Mouse (Mus musculus) hindbrain, embryonic 15.5 days (tissue): ENCODE measurements around the gene Urm1. TPM values are rescaled to one million over a fixed set of nuclear protein-coding genes. Genes with fewer than 3 reads are reported as not detected.
"Not testable (repeated sequence)": the region's sequence is repeated elsewhere in the genome, so short reads cannot be mapped to it uniquely, and the experiment has no call there.

Source experiments
- ATAC-seq: fragments of 200-750 bp; cut with Nextera tagmentation; 2 replicates; pipeline ENCODE4 v1.8.0; 2017; ENCODE audit warnings: low read depth, moderate number of reproducible peaks, moderate TSS enrichment; ENCODE audit not compliant: low FRiP score
- H3K27ac ChIP-seq: fragments of 300-500 bp; sonication (generic); replicated peaks from 2 replicates; pipeline ENCODE4 v1.5.1; 2015; ENCODE audit warnings: mild to moderate bottlenecking, inconsistent platforms
- H3K27me3 ChIP-seq: fragments of 300-500 bp; sonication (generic); 2 replicates; pipeline ENCODE4 v1.6.1; 2015; ENCODE audit warnings: control low read depth, inconsistent platforms
- H3K36me3 ChIP-seq: fragments of 300-500 bp; sonication (generic); 2 replicates; pipeline ENCODE4 v1.6.1; 2015; ENCODE audit warnings: control low read depth, inconsistent platforms
- H3K4me1 ChIP-seq: fragments of 300-500 bp; sonication (generic); replicated peaks from 2 replicates; pipeline ENCODE4 v1.6.1; 2015; ENCODE audit warnings: control low read depth, inconsistent platforms
- H3K4me2 ChIP-seq: fragments of 300-500 bp; sonication (generic); 2 replicates; pipeline ENCODE4 v1.6.1; 2015; ENCODE audit warnings: moderate library complexity, mild to moderate bottlenecking, inconsistent platforms
- H3K4me3 ChIP-seq: fragments of 300-500 bp; sonication (generic); 2 replicates; pipeline ENCODE4 v1.5.1; 2015; ENCODE audit warnings: mild to moderate bottlenecking, inconsistent platforms
- H3K9ac ChIP-seq: fragments of 300-500 bp; sonication (generic); 2 replicates; pipeline ENCODE4 v1.6.1; 2015; ENCODE audit warnings: inconsistent platforms
- H3K9me3 ChIP-seq: fragments of 300-500 bp; sonication (generic); 2 replicates; pipeline ENCODE4 v1.6.1; 2016; ENCODE audit warnings: control low read depth, inconsistent platforms
- WGBS: fragments of 180-500 bp; shearing (Covaris S2); methylation state at CpG from one replicate; pipeline ENCODE4 v1.1.7; 2015; 5-methylcytosine and 5-hydroxymethylcytosine counted together
- microRNA-seq: library from miRNA; unstranded; fragments of <30 nt; microRNA quantifications from one replicate; pipeline ENCODE4, GENCODE M21; 2016
- polyA plus RNA-seq: library from polyadenylated mRNA; unstranded; fragments of >200 nt; fragmentation: Nextera tagmentation; extraction: Ambion mirVana; gene quantifications from 2 replicates; pipeline ENCODE4 v1.2.1, GENCODE M21; 2015

Gene Urm1
- polyA plus RNA-seq, 1 experiment from 2014 or later: 25.8 TPM

- 36% methylated on average over 4 of the region's 4 CpGs for WGBS
- no peaks in the 10 kb centered on the region for H3K27me3 ChIP-seq
- peak; percentile 38; the same call in 1 of the 2 replicates for ATAC-seq
- H3K4me3 ChIP-seq: no peak overlapping the region
- no peaks in the 10 kb centered on the region for H3K9me3 ChIP-seq
- no peak overlapping the region for H3K4me2 ChIP-seq
- peaks cover 5% of the 10 kb centered on the region; the same call in 1 of the 2 replicates for H3K4me1 ChIP-seq
- H3K36me3 ChIP-seq: peaks cover 14% of the 10 kb centered on the region; the same call in 1 of the 2 replicates
- no peak overlapping the region for H3K27ac ChIP-seq
- no peak overlapping the region for H3K9ac ChIP-seq
These were observed 58.2 kb downstream of the Urm1 start for GRCm38 (mm10) chr2:29878061-29878460.

- WGBS: 77% methylated on average over 8 of the region's 8 CpGs
These were observed 59.3 kb downstream of the Urm1 start for GRCm38 (mm10) chr2:29879191-29879590.

GRCm38 (mm10) chr2:29879964-29880830 lies 60.3 kb downstream of the Urm1 start:
- 81% methylated on average over 17 of the region's 17 CpGs for WGBS
- no peaks in the 10 kb centered on the region for H3K27me3 ChIP-seq
- H3K4me1 ChIP-seq: peaks cover 5% of the 10 kb centered on the region; the same call in 1 of the 2 replicates
- H3K4me2 ChIP-seq: no peak overlapping the region
- no peaks in the 10 kb centered on the region for H3K9me3 ChIP-seq
- no peak for ATAC-seq
- H3K36me3 ChIP-seq: peaks cover 14% of the 10 kb centered on the region; the same call in 1 of the 2 replicates
- no peak overlapping the region for H3K9ac ChIP-seq
- no peak overlapping the region for H3K4me3 ChIP-seq
- no peak overlapping the region for H3K27ac ChIP-seq

More at GRCm38 (mm10) chr2:29879191-29879590, 59.3 kb downstream of the Urm1 start:
- Histone ChIP-seq H3K27me3 (no peaks in the 10 kb centered on the region), H3K9me3 (no peaks in the 10 kb centered on the region), H3K36me3 (peaks cover 14% of the 10 kb centered on the region; the same call in 1 of the 2 replicates), H3K4me2 (no peak overlapping the region), H3K4me3 (no peak overlapping the region), H3K9ac (no peak overlapping the region), H3K4me1 (peaks cover 5% of the 10 kb centered on the region; the same call in 1 of the 2 replicates), H3K27ac (no peak overlapping the region)
- ATAC-seq: no peak

DNA sequence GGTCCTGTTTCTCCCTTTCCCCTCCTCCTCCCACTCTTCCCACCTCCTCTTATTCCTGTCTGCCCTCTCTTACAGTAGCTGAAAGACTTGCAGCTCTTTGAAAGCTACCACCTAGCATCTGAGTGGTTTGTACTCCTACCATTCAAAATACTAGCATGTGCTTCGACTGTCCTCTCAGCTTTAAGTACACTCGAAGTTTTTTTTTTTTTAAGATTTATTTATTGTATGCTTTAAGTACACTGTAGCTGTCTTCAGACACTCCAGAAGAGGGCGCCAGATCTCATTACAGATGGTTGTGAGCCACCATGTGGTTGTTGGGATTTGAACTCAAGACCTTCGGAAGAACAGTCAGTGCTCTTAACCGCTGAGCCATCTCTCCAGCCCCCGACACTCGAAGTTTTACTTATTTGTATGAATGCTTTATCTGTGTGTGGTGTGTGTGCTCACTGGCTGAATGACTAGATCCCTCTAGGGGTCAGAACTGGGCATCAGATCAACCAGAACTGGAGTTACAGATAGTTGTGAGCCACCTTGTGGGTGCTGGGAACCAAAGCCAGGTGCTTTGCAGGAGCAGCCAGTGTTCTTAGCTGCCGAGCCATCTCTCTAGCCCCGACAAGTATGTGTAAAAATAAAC lies 66.9 kb downstream of the Urm1 start:
- not testable (repeated sequence) for H3K9ac ChIP-seq, H3K27me3 ChIP-seq, H3K9me3 ChIP-seq, H3K4me2 ChIP-seq, ATAC-seq, H3K4me3 ChIP-seq, H3K27ac ChIP-seq, H3K36me3 ChIP-seq
- peaks cover 16% of the 10 kb centered on the region for H3K4me1 ChIP-seq
- 87% methylated on average over 9 of the region's 9 CpGs for WGBS

DNA sequence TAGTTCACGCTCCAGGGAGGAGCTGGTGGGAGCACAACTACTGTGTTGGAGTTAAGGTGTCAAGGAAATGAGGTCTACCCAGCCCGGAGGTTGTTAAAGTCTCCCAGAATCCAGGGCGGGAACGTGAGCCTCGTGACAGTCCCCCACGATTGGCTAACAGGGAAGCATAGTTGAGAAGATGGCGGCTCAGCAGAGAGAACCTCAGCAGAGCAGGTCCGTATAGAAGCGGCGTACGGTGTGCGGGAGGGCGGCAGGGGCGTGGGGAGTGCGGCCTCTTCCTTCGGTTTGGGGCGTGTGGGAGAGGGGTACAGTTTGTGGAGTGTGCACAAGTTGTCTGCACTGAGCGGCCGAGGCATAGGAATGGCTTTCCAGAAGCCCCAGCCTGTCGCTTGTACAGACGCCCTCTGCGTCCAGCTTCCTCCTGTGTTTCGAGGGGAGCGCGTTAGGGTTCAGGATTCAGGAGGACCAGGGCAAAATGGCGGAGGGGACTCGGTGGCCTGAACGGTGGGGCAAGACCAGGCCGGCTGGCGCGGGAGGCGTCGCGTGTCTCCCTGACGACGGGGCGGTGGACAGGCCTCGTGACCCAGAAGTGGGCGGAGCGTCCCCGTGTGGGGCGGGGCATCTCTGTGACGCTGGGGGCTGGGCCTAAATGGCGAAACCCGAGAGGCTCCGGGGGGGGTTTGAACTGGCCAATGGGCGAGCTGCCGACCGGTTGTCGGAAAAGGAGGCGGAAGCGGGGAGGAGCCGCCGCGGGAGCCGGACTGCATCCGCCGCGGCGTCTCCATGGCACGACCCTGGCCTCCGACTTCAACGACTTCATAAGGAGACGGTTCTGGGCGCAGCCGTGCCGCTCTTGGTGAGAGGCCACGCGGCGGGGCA lies 69.4 kb downstream of the Urm1 start, which contains the start of gene Odf2:
Gene Odf2, plus strand, starts transcription at position 156 of the 879 bp plus-strand sequence.
- peak within 1 kb of the TSS; percentile 96 for H3K9ac ChIP-seq
- peaks cover 24% of the 10 kb centered on the region for H3K36me3 ChIP-seq
- peak within 1 kb of the TSS; percentile 93 for H3K4me3 ChIP-seq
- 1% methylated on average over 69 of the region's 70 CpGs for WGBS
- H3K4me2 ChIP-seq: peak within 1 kb of the TSS; percentile 98
- H3K4me1 ChIP-seq: peaks cover 18% of the 10 kb centered on the region
- H3K27ac ChIP-seq: peak within 1 kb of the TSS; percentile 89
- H3K9me3 ChIP-seq: no peaks in the 10 kb centered on the region
- peak; percentile 94 for ATAC-seq
- no peaks in the 10 kb centered on the region for H3K27me3 ChIP-seq

- H3K9me3 ChIP-seq: no peaks in the 10 kb centered on the region
- under 1% methylated on average over 54 of the region's 61 CpGs for WGBS
- peak overlapping the region; percentile 89 for H3K27ac ChIP-seq
- H3K27me3 ChIP-seq: no peaks in the 10 kb centered on the region
- H3K4me1 ChIP-seq: peaks cover 18% of the 10 kb centered on the region
- ATAC-seq: peak; percentile 88
- H3K9ac ChIP-seq: peak overlapping the region; percentile 96
- peak overlapping the region; percentile 93 for H3K4me3 ChIP-seq
- H3K36me3 ChIP-seq: peaks cover 33% of the 10 kb centered on the region
- H3K4me2 ChIP-seq: peak overlapping the region; percentile 98
These were observed 70.3 kb downstream of the Urm1 start for GRCm38 (mm10) chr2:29889991-29890833.

DNA sequence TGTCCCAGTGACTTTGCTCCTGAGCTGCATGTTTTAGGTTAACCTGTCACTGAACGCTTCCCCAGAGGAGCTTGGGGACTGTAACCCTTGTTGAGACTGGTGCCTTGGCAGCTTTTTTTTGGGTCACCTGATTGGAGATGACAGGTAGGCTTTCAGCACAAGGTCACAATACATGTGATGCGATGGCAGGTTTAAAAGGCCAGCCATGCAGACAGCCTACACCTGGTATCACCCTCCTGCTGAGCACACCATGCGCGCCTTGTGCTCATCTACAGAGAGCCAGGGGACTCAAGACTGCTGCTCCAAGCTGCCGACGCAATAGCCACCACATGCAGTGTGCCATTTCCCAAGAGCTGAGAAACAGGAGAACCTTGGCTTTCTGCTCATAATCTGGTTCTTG lies 71.9 kb downstream of the Urm1 start:
- H3K4me1 ChIP-seq: peaks cover 18% of the 10 kb centered on the region

More for the DNA sequence above, 71.9 kb downstream of the Urm1 start:
- H3K27ac ChIP-seq: no peak overlapping the region
- H3K27me3 ChIP-seq: no peaks in the 10 kb centered on the region
- WGBS: 87% methylated on average over 6 of the region's 6 CpGs
- no peak for ATAC-seq
- H3K4me2 ChIP-seq: no peak overlapping the region
- no peaks in the 10 kb centered on the region for H3K9me3 ChIP-seq
- peak overlapping the region; percentile 93; the same call in 1 of the 2 replicates for H3K4me3 ChIP-seq
- H3K9ac ChIP-seq: no peak overlapping the region
- H3K36me3 ChIP-seq: peaks cover 47% of the 10 kb centered on the region

Small RNAs within 50 kb of the gene (microRNA-seq; reads per million reads assigned to microRNA genes)
- gene Mir219a-2 (not detected), gene Mir219b (not detected)

Other genes starting within 250 kb of the Urm1 start
- gene Rapgef1, start 200.4 kb upstream of the Urm1 start, polyA plus RNA-seq: 21.8 and 23.4 TPM in 2 replicates
- gene Gm13420, start 68.4 kb upstream of the Urm1 start, polyA plus RNA-seq: 0.41 and 0.49 TPM in 2 replicates
- gene Gm13547, start 60.8 kb upstream of the Urm1 start, polyA plus RNA-seq: 0.60 and 0.96 TPM in 2 replicates
- 38.2 and 45.7 TPM in 2 replicates for gene Coq4, start 32.6 kb upstream of the Urm1 start, polyA plus RNA-seq
- 32.0 and 32.1 TPM in 2 replicates for gene Trub2, start 31.6 kb upstream of the Urm1 start, polyA plus RNA-seq
- gene Slc27a4, start 17.4 kb upstream of the Urm1 start, polyA plus RNA-seq: 47.2 and 50.0 TPM in 2 replicates
- 22.1 and 25.9 TPM in 2 replicates for gene Cercam, start 49.1 kb downstream of the Urm1 start, polyA plus RNA-seq
- gene Odf2, start 69.1 kb downstream of the Urm1 start, polyA plus RNA-seq: 67.9 and 70.8 TPM in 2 replicates
- gene Gle1, start 115.4 kb downstream of the Urm1 start, polyA plus RNA-seq: 64.4 and 69.8 TPM in 2 replicates
- 216 and 240 TPM in 2 replicates for gene Sptan1, start 145.5 kb downstream of the Urm1 start, polyA plus RNA-seq
- 73.9 and 79.0 TPM in 2 replicates for gene Wdr34, start 228.8 kb downstream of the Urm1 start, polyA plus RNA-seq
- gene Set, start 237.3 kb downstream of the Urm1 start, polyA plus RNA-seq: 315 and 329 TPM in 2 replicates